Mouse (Mus musculus) bone marrow, adult 2 months (tissue): ENCODE data around the gene Ms4a2. TPM values are rescaled to one million over a fixed set of nuclear protein-coding genes. Genes with fewer than 3 reads are reported as not detected.

Experiments
- H3K27ac ChIP-seq: fragments of 200-500 bp; 2 replicates; pipeline ENCODE4 v1.5.1; 2012; ENCODE audit warnings: low read depth, mild to moderate bottlenecking, control low read depth, inconsistent platforms, low read length; ENCODE audit not compliant: control insufficient read depth, poor library complexity, insufficient read depth
- H3K4me1 ChIP-seq: fragments of 200-500 bp; 2 replicates; pipeline ENCODE4 v1.6.1; 2011; ENCODE audit warnings: low read length; ENCODE audit not compliant: control insufficient read depth, insufficient read depth
- H3K4me3 ChIP-seq: fragments of 200-500 bp; replicated peaks from 2 replicates; pipeline ENCODE3; 2011; ENCODE audit warnings: mild to moderate bottlenecking, low read depth, low read length, control low read depth; ENCODE audit not compliant: control insufficient read depth
- CTCF ChIP-seq: fragments of 200-500 bp; IDR thresholded peaks from 2 replicates; pipeline ENCODE4 v1.5.1; 2011; ENCODE audit warnings: low read length, control low read depth; ENCODE audit not compliant: control insufficient read depth, insufficient read depth
- POLR2A ChIP-seq: fragments of 200-500 bp; IDR thresholded peaks from 2 replicates; pipeline ENCODE4 v1.6.1; 2011; ENCODE audit warnings: low read depth, mild to moderate bottlenecking, control low read depth, low read length, borderline replicate concordance; ENCODE audit not compliant: control insufficient read depth
- WGBS: fragments of 180-500 bp; shearing (Covaris S2); methylation state at CpG from one replicate; pipeline ENCODE4 v1.1.7; 2018; 5-methylcytosine and 5-hydroxymethylcytosine counted together
- polyA plus RNA-seq: library from polyadenylated mRNA; stranded (reverse); fragments of >200 nt; gene quantifications from 2 replicates; pipeline ENCODE4 v1.2.4, GENCODE M21; 2011; ENCODE audit warnings: low replicate concordance; ENCODE audit not compliant: missing spikeins, insufficient read depth, insufficient read length

The Ms4a2 gene
- polyA plus RNA-seq, 1 experiment = 3.6 TPM

DNA sequence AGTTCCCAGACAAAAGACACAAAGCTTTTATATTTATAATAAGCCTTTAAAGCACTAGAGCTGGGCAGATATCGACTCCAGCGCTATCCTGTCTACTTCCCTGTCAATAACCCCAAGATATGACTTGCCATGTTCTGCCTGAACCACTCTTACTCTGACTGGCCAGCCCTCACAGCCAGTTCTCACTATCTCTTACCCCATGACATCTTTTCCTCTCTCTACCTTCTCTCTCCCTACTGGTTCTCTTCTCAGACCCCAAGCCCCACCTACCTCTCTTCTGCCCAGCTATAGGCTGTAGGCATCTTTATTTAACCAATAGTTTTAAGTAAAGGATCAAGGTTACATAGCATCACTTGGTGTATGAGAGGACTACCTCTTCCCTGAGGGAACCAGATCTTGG, 10.8 kb upstream of the Ms4a2 start:
- no peak overlapping the region for H3K27ac ChIP-seq
- no peak overlapping the region for H3K4me3 ChIP-seq
- TF ChIP-seq POLR2A (no peak), CTCF (no peak)
- no peaks in the 10 kb centered on the region; the same call in 1 of the 2 replicates for H3K4me1 ChIP-seq
- 61% methylated on average over 2 of the region's 2 CpGs for WGBS

DNA sequence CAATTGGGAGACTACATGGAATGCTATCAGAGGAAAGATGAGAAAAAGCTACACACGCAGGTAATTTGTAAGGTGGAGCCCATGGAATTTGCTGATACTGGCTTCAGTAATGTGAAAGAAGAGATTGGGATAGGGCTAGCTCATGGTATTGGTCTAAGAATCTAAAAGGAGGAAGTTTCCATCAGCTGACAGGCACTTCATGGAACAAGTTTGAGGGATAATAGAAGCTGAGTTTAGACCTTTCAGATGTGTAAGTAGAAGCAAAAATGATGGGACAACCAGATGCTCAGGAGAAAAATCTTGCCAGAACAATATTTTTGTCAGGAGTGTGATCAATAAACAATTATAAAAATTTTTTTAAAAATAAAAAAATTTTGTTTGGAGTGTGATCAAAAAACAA, 10.2 kb upstream of the Ms4a2 start:
- WGBS = 79% methylated on average over 1 of the region's 1 CpGs
- no peak overlapping the region for H3K4me3 ChIP-seq
- no peak overlapping the region for H3K27ac ChIP-seq
- TF ChIP-seq CTCF = no peak
- TF ChIP-seq POLR2A = no peak
- H3K4me1 ChIP-seq = no peaks in the 10 kb centered on the region; the same call in 1 of the 2 replicates

DNA sequence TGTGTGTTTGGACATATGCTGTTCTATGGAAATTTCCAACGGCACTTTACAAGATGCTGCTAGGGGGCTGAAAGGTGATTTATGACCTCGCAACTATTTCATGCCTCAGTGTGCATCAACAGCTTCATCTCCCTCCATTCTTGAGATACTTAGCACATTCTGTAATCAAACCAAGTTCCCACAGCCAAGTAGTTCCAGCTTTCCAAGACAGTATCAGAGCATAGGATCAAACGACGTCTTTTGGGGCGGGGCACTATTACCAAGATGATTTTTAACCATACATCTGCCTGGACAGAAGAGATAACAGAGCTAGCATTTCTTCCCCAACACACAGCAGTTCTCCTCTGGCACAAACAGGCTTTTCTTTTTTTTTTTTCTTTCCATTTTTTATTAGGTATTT, 1.7 kb upstream of the Ms4a2 start:
- no peak for TF ChIP-seq POLR2A
- no peak for TF ChIP-seq CTCF

DNA sequence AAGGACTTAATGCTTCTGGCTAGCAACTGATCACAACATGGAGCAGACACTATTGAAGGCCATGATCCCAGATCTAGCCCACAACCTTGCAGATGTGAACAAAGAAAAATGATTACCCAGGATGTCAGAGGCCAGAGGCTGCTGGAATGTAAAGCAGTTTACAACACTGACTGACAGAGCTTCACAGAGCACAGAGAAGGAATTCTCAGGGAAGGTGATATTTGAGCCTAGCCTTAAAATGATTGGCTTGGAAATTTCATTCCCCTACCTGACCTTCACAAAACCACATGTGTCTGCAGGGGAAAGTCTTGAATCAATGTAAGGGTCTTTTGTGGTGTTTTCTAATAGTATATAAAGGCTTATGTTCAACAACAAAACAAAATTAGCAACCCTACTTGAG, 1.3 kb upstream of the Ms4a2 start:
- Histone ChIP-seq H3K4me3 (no peak overlapping the region), H3K4me1 (no peaks in the 10 kb centered on the region), H3K27ac (no peak overlapping the region)
- TF ChIP-seq CTCF = no peak
- TF ChIP-seq POLR2A = no peak

More for the DNA sequence above, 1.7 kb upstream of the Ms4a2 start:
- 50% methylated on average over 5 of the region's 5 CpGs for WGBS
- H3K4me3 ChIP-seq = no peak overlapping the region
- no peak overlapping the region for H3K27ac ChIP-seq
- H3K4me1 ChIP-seq = no peaks in the 10 kb centered on the region

DNA sequence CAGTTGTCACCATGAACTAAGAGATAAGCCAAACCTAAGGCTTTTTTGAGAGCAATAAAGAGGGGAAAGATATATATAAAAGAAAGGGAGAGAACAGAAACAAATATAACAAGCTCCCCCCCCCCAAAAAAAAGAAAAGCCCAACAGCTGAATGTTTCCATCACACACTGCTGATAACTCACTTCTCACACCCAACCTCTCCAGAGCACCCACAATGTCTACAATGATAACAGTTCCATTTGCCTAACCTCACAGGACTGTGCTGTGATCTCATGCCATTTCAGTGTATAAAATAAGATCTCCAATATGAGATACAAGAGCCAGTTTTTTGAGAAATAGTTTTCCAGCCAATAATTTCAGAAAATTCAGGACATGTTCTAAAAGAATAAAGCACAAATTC, 5.5 kb downstream of the Ms4a2 start:
- Histone ChIP-seq H3K27ac (no peak overlapping the region), H3K4me1 (no peaks in the 10 kb centered on the region; the same call in 1 of the 2 replicates), H3K4me3 (no peak overlapping the region)
- TF ChIP-seq POLR2A = no peak

DNA sequence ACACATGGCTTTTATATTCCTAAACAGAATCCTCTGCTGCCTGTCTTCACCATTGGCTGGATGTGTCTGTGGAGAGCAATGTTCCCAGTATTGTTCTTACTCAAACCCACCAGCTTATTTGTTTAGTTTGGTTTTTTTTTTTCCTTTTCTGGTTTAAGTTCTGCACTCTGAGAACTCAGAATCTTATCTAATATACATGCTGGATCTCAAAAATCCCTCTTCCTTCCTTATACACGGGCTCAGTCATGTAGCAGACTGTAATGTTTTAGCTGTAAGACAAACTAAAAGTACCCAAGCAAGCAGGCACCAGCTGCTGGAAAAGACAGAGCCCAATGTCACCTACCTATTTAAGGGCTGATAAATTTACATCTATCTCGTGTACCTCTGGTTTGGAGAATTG, 8.7 kb downstream of the Ms4a2 start:
- no peak for TF ChIP-seq CTCF
- TF ChIP-seq POLR2A = no peak
- Histone ChIP-seq H3K27ac (no peak overlapping the region), H3K4me1 (no peaks in the 10 kb centered on the region; the same call in 1 of the 2 replicates), H3K4me3 (no peak overlapping the region)
- 25% methylated on average over 2 of the region's 2 CpGs for WGBS

DNA sequence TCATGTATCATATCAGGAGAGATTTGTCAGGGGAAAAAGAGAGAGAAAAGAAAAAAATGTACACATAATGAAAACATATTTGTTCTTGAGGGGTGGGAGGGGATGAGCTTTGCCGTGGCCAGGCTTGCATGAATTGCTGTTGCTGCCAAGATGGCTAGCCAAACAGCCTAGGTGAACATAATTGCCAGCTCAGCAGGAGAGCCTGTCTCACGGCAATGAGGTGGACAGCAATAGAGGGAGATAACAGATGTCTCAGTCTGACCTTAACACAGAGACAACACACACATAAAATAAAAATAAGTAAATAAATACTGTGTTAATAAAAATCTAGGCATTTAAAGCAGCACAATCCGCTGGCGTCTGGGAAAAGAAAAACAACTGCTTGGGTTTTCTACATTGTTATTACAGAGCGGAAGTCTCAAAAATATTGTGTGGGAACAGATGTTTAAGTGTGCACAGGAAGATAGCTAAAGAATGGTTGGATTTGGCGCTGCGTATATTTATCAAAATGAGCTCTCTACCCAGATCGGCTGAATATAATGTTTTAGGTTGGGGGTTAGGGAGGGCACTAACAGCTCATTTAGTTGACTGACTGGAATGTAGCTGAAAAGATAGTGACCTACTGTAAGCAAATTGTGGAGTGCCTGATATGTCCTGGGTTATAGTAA, 9.6 kb downstream of the Ms4a2 start:
- Histone ChIP-seq H3K27ac (no peak overlapping the region), H3K4me1 (no peaks in the 10 kb centered on the region; the same call in 1 of the 2 replicates), H3K4me3 (no peak overlapping the region)
- no peak for TF ChIP-seq CTCF
- TF ChIP-seq POLR2A = no peak
- 32% methylated on average over 8 of the region's 8 CpGs for WGBS

DNA sequence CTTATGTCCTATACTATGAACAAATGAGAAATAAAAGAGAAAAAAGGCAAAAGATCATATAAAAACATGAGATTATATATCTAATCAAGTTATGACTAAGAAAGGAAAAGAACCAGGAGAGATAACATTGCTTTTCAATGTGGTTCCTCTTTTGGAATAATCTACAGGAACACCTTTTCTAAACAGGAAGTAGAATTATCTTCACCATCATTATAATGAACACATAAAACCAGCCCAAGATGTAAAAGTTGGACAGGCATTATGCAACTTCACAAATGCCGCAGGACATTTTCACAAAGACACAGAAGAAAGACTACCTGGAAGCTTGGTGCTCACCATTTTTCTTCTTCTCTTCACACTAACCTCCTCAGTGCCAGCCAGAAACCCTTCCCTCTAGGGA, 10.4 kb downstream of the Ms4a2 start:
- no peak for TF ChIP-seq POLR2A
- no peak for TF ChIP-seq CTCF
- Histone ChIP-seq H3K27ac (no peak overlapping the region), H3K4me3 (no peak overlapping the region), H3K4me1 (no peaks in the 10 kb centered on the region; the same call in 1 of the 2 replicates)
- 10% methylated on average over 1 of the region's 1 CpGs for WGBS

DNA sequence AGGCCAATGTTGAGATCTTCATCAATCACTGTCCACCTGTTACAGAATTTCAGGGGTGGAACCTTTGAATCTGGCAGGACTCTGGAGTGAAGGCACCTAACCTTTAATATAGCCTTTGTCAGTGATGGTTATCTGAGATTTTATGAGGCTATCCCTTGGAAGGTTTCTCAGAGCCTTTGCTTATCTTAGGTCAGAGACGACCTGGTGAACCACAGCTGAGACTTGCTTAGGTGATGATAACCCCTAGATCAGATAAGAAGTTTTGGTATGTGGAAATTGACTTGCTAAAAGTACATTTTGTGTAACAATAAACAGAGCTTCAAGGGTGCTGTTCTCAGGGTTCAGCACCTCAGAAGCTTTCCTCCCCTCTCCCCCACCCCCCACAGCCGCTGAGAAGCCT, 11.2 kb downstream of the Ms4a2 start:
- Histone ChIP-seq H3K27ac (no peak overlapping the region), H3K4me1 (no peaks in the 10 kb centered on the region; the same call in 1 of the 2 replicates), H3K4me3 (no peak overlapping the region)
- WGBS = 33% methylated on average over 2 of the region's 2 CpGs
- no peak for TF ChIP-seq CTCF
- TF ChIP-seq POLR2A = no peak
